Mouse (Mus musculus) liver, adult (tissue): ENCODE data around the gene Cass4.

Source experiments
- GATA4 ChIP-seq: IDR thresholded peaks from 2 replicates; pipeline ENCODE4 v1.6.1; 2014; ENCODE audit warnings: mild to moderate bottlenecking, low read length; ENCODE audit not compliant: insufficient replicate concordance

Cass4 gene

DNA sequence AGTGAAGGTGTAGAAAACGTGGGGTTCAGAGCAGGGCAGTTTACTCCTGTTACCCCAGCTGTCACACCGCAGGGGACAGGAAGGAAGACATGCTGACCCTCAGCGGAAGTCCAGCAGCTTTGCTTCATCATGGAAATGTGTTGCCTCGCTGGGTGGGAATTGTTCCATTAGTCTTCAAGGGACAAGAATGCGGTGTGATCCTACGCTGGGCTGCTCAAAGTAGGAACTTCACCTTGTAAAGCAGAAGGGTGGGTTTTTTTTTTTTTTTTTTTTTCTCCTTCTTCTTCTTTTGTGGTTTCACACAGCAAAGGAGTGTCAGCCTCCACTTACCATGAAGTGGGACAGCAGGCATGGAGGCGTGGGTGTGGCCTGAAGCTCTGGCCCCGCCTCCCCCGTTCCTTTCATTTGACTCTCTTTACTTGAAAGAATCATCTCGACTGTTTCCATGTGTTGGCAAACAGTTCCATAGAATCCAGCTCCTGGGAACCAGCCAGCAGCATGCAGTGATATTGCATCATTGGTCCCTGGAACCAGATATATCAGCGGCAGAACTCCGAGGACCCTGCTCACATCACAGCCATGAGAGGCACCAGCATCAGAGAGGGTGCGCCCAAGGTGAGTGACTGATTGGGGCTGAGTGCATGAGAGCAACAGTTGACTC lies at the start of gene Cass4:
TSS of gene Cass4 (plus strand) at position 404 of the 661 bp plus-strand sequence.
- no peak for TF ChIP-seq GATA4

DNA sequence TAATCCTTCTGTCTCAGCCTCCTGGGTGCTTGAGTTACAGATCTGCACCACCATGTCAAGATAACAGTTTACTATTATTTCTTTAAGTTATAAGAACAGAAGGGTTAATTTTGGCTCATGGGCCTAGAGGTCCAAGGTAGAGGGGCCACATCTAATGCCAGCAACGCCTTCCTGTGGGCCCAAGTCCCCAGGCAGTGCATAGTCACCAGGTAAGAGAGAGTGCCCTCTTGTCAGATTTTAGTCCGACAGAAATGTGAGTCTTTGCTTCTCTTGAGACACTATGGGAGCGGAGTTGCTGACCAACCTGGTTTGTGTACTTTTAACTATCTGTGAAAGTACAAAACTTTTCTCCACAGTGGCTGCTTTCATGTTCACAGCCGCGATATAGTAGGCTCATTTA lies 48.9 kb upstream of the Cass4 start:
- TF ChIP-seq GATA4 = no peak

DNA sequence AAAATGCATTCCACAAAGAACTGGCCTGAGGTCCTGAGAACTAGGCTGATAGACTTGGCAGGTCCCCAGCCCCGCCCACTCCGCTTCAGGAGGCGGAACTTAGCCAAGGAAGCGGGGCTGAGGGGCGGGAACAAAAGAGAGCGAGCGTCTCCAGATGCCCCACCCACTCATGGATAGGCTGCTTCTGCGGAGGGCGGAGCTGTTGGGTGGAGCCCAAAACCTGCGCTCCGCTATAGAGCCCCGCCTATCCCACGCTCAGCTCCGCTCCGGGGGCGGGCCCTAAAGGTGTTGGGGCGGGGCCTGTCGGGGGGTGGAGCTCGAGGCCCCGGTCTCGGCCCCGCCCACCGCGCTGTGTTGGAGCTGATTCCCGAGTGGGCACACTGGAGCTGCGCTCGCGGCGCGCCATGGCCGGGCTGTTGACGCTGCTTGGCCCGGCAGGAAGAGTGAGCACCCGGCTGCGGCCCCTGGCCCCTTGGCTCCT lies 48.3 kb upstream of the Cass4 start, which contains the start of gene Fam210b:
TSS of gene Fam210b (plus strand) at position 308 of the 481 bp plus-strand sequence.
- no peak; the same call in 1 of the 2 replicates for TF ChIP-seq GATA4

GRCm38 (mm10) chr2:172346034-172346929 lies 47.3 kb upstream of the Cass4 start:
- TF ChIP-seq GATA4 = no peak

- TF ChIP-seq GATA4 = no peak
Observed at GRCm38 (mm10) chr2:172346933-172347611, 46.5 kb upstream of the Cass4 start.

- no peak for TF ChIP-seq GATA4
Observed at GRCm38 (mm10) chr2:172348297-172348950, 45.2 kb upstream of the Cass4 start.

DNA sequence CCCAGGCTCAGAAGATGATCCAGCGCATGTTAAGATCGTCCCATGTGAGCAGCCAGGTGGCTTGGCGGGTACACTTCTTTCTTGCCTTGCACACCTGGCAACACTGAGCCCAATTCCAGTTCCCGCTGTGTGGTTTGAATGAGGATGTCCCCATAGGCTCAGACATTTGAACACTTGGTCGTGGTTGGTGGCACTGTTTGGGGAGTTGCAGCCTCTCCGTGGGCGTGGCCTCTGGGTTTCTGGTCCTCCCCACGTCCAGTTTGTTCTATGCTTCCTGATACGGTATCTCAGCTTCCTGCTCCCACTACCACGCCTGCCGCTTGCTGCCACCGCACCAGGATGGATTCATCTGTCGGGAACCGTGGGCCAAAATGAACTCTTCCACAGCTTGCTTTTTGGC lies 43.8 kb upstream of the Cass4 start:
- no peak for TF ChIP-seq GATA4

GRCm38 (mm10) chr2:172350773-172351172 lies 42.8 kb upstream of the Cass4 start:
- TF ChIP-seq GATA4 = no peak

GRCm38 (mm10) chr2:172353218-172353617 lies 40.4 kb upstream of the Cass4 start:
- TF ChIP-seq GATA4 = no peak

- no peak for TF ChIP-seq GATA4
Observed at GRCm38 (mm10) chr2:172354761-172355160, 38.8 kb upstream of the Cass4 start.

- TF ChIP-seq GATA4 = no peak
Observed at GRCm38 (mm10) chr2:172355833-172356232, 37.8 kb upstream of the Cass4 start.

- TF ChIP-seq GATA4 = no peak
Observed at GRCm38 (mm10) chr2:172363176-172363575, 30.4 kb upstream of the Cass4 start.

DNA sequence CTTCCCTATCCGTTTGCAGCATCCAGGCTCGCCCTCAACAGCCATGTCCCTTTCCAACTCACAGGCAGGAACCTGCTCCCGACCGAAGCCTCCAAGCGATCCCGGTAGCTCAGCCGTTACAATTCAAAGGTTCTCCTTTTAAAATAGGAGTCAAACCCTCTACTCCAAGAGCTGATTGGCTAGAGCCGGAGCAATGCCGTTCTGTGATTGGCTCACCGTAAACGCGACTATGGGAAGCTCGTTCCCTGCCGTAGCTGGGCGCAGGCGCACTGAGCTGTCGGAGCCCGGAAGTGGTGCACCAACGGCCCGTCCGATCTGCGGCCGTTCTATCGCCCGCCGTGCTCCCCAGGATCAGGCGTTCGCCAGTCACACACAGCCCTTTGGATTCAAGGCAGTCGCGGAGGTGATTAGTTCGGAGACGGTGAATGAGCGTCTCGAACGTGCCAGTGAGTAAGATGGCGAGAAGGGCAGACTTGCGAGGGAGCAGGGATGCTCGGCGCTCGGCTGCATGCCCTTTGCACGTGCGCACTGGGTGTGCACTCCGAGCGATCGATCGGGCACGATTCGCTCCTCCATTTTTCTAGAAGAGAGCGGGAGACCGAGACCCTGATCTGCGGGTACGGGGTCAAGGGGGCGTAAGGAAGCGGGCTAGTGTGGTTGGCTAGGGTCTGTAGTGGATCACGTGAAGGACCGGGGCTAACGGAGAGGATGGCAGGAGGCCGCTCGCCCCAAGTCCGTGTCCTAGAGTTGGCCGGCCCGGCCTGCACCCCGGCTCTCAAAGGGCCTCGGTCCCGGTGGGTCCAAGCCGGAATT lies 23.0 kb upstream of the Cass4 start, which contains the start of the genes Aurka and Cstf1:
TSS of gene Aurka (minus strand) at position 125 of the 813 bp plus-strand sequence.
TSS of gene Cstf1 (plus strand) at position 271 of the 813 bp plus-strand sequence.
- peak; percentile 48; the same call in 1 of the 2 replicates for TF ChIP-seq GATA4

- TF ChIP-seq GATA4 = no peak
Observed at GRCm38 (mm10) chr2:172371258-172371657, 22.3 kb upstream of the Cass4 start.
